Mouse (Mus musculus) embryonic facial prominence, embryonic 12.5 days (tissue): ENCODE data around the gene Unc13c. TPM values are rescaled to one million over a fixed set of nuclear protein-coding genes. Genes with fewer than 3 reads are reported as not detected.
A peak's percentile ranks its signal among the peaks of the same experiment; 100 is the strongest.

ENCODE experiments used
- ATAC-seq: fragments of 200-750 bp; cut with Nextera tagmentation; 2 replicates; pipeline ENCODE4 v1.8.0; 2017; ENCODE audit not compliant: insufficient number of reproducible peaks, insufficient read depth, low FRiP score, low TSS enrichment
- H3K27ac ChIP-seq: fragments of 300-500 bp; sonication (generic); 2 replicates; pipeline ENCODE4 v1.5.1; 2016; ENCODE audit warnings: mild to moderate bottlenecking
- H3K27me3 ChIP-seq: fragments of 300-500 bp; sonication (generic); 2 replicates; pipeline ENCODE4 v1.6.1; 2016; ENCODE audit warnings: mild to moderate bottlenecking, moderate library complexity
- H3K36me3 ChIP-seq: fragments of 300-500 bp; sonication (generic); 2 replicates; pipeline ENCODE4 v1.6.1; 2016; ENCODE audit warnings: mild to moderate bottlenecking
- H3K4me1 ChIP-seq: fragments of 300-500 bp; sonication (generic); 2 replicates; pipeline ENCODE4 v1.6.1; 2016
- H3K4me2 ChIP-seq: fragments of 300-500 bp; sonication (generic); replicated peaks from 2 replicates; pipeline ENCODE4 v1.6.1; 2016; ENCODE audit warnings: mild to moderate bottlenecking, moderate library complexity
- H3K4me3 ChIP-seq: fragments of 300-500 bp; sonication (generic); 2 replicates; pipeline ENCODE4 v1.5.1; 2016; ENCODE audit warnings: mild to moderate bottlenecking
- H3K9ac ChIP-seq: fragments of 300-500 bp; sonication (generic); 2 replicates; pipeline ENCODE4 v1.6.1; 2016; ENCODE audit warnings: mild to moderate bottlenecking, moderate library complexity
- H3K9me3 ChIP-seq: fragments of 300-500 bp; sonication (generic); 2 replicates; pipeline ENCODE4 v1.6.1; 2016; ENCODE audit warnings: mild to moderate bottlenecking, moderate library complexity
- WGBS: fragments of 180-500 bp; shearing (Covaris S2); methylation state at CpG from one replicate; pipeline ENCODE4 v1.1.7; 2016; 5-methylcytosine and 5-hydroxymethylcytosine counted together
- polyA plus RNA-seq: library from polyadenylated mRNA; unstranded; fragments of >200 nt; fragmentation: Nextera tagmentation; extraction: Ambion mirVana; gene quantifications from 2 replicates; pipeline ENCODE4 v1.2.1, GENCODE M21; 2016

The Unc13c gene
- polyA plus RNA-seq: 0.51 and 0.60 TPM in 2 replicates

DNA sequence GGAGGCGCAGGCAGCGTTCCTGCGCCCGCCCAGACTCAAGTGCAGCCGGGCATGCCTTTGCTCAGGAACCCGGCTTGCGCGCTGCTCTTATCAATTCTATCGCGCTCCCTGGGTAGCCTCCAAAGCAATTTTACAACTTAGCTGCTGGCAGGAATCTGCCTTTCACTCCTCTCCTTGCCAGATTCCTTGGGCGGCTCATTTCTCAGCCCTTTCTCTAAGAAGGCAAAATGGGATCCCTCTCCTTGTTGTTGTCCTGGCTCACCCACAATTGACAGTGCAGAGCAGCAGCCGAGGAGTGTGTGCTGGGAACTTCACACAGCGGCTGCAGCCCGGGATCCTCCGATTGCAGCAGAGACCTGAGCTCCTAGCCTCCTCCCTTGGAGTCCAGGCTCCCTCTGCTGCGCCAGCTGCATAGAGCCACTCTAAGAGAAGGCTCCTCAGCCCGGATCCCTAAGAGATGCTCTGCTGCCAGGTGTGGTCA is at the start of gene Unc13c:
TSS of gene Unc13c (minus strand) at position 326 of the 481 bp plus-strand sequence.
- H3K4me1 ChIP-seq: peaks cover 16% of the 10 kb centered on the region; the same call in 1 of the 2 replicates
- peak within 1 kb of the TSS; percentile 60 for H3K4me2 ChIP-seq
- no peak; the same call in 1 of the 2 replicates for ATAC-seq
- WGBS: 2% methylated on average over 17 of the region's 17 CpGs
- H3K4me3 ChIP-seq: peak within 1 kb of the TSS; percentile 29
- peaks cover 9% of the 10 kb centered on the region; the same call in 1 of the 2 replicates for H3K27me3 ChIP-seq
- H3K36me3 ChIP-seq: no peaks in the 10 kb centered on the region
- H3K9me3 ChIP-seq: no peaks in the 10 kb centered on the region
- no peak within 1 kb of the TSS for H3K27ac ChIP-seq
- peak within 1 kb of the TSS; percentile 44; the same call in 1 of the 2 replicates for H3K9ac ChIP-seq

DNA sequence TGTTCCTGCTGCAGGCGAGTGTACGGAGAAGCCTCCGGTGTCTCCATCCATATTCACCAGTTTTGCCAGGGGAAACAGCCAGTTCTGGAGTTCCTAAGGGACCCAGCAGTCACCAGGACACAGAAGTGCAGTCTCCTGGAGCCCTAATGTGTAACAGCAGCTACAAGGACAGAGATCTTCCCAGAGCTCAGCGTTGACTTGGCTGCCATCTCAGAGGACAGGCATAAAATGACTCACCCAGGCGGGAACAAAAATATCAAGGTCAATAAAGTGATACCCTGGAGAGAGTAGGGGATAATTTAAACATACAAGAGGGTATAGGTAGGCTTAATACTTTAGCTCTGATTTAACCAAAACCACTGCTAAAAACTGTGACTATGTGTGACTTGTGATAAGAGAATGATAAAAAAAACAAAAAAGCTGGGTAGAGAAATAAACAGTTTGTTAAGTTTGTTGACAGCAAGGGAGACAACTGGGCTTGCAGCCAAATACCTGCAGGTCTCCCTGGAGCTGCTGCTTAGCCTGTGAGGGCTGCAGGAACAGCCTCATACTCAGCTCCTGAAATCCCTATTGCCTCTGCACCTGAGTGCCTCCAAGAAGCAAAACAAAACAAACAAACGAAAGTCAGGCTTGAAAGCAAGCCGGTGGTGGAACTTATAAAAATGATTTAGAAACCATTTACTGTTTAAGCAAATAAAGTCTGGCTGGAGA is 39.4 kb upstream of the Unc13c start:
- Histone ChIP-seq H3K27me3 (no peaks in the 10 kb centered on the region), H3K4me2 (no peak overlapping the region), H3K4me3 (no peak overlapping the region), H3K27ac (no peak overlapping the region), H3K36me3 (no peaks in the 10 kb centered on the region), H3K9ac (no peak overlapping the region), H3K9me3 (no peaks in the 10 kb centered on the region), H3K4me1 (no peaks in the 10 kb centered on the region)
- WGBS: 71% methylated on average over 7 of the region's 7 CpGs
- no peak for ATAC-seq

DNA sequence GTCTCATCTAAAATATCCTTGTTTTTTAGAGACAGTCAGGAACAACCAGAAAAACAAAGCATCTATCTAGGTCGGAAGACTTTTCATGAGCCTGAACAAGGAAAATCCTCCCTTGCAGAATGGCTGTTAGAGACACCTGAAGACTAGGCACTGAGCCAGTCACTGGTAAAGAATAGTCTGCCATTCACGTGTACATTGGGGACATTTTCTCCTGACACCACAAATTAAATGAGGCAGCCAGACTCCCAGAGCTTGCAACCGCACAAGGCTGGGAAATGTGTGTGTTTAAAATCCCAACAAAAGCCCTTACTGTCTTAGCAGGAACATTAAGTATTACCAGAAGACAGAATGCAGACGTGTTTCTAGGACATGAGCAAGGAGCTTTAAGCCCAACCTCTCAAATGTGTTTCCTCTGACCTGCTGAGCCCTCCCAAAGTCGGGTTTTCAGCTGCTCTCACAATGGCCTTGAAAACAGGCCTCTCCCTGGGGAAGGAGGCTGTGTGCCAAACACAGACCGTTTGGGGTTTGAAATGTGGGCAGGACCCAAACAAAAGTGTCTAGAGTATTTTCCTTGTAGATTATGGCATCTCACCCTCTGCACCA is 33.7 kb upstream of the Unc13c start:
- no peak overlapping the region for H3K4me3 ChIP-seq
- no peak for ATAC-seq
- H3K27me3 ChIP-seq: no peaks in the 10 kb centered on the region
- 26% methylated on average over 6 of the region's 6 CpGs for WGBS
- no peaks in the 10 kb centered on the region for H3K4me1 ChIP-seq
- no peak overlapping the region for H3K4me2 ChIP-seq
- no peak overlapping the region for H3K27ac ChIP-seq
- no peaks in the 10 kb centered on the region for H3K9me3 ChIP-seq
- no peaks in the 10 kb centered on the region for H3K36me3 ChIP-seq
- H3K9ac ChIP-seq: no peak overlapping the region

DNA sequence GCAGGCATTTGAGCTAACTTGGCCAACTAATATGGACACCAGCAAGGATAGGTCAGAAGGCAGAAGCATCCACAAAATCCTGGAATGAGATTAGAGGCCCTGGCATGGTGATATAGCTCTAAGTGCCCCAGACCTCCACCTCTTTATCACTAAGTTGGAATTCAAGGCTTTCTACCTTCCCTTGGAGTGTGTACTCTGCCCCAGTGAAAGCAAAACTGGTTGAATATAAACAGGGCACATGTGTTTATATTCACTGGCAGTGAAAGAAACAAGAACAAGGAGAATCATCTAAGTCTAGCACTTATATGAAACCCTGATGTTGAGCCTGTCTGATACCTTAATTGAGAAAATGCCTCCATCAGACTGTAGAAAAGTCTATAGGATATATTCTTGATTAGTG is 19.3 kb upstream of the Unc13c start:
- Histone ChIP-seq H3K4me1 (no peaks in the 10 kb centered on the region), H3K27me3 (no peaks in the 10 kb centered on the region), H3K27ac (no peak overlapping the region), H3K36me3 (no peaks in the 10 kb centered on the region), H3K4me2 (no peak overlapping the region), H3K9ac (no peak overlapping the region), H3K4me3 (no peak overlapping the region), H3K9me3 (0 out of 2 replicates have a peak, but pooled peaks cover 3% of the 10 kb centered on the region)
- ATAC-seq: no peak

DNA sequence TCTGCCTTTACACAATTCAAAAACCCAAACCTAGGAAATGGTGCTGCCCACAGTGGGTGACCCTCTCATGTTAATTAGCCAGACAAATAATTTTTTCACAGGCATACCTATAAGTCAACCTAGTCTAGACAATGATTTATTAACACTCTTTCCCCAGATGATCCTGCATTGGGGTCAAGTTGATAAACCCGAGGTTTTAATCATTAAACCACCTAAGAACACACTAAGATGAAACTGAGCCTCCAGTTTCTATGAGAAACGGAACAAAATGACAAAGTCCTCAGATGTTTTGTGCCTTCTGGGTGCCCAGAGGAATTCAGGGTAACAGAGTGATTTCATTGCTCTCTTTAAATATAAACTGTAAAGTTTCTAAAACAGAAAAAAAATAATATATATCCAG is 18.5 kb upstream of the Unc13c start:
- H3K9ac ChIP-seq: no peak overlapping the region
- no peak for ATAC-seq
- H3K36me3 ChIP-seq: no peaks in the 10 kb centered on the region
- H3K27ac ChIP-seq: no peak overlapping the region
- WGBS: 75% methylated on average over 2 of the region's 2 CpGs
- no peak overlapping the region for H3K4me2 ChIP-seq
- H3K27me3 ChIP-seq: no peaks in the 10 kb centered on the region
- H3K9me3 ChIP-seq: 0 out of 2 replicates have a peak, but pooled peaks cover 3% of the 10 kb centered on the region
- H3K4me3 ChIP-seq: no peak overlapping the region
- H3K4me1 ChIP-seq: no peaks in the 10 kb centered on the region

DNA sequence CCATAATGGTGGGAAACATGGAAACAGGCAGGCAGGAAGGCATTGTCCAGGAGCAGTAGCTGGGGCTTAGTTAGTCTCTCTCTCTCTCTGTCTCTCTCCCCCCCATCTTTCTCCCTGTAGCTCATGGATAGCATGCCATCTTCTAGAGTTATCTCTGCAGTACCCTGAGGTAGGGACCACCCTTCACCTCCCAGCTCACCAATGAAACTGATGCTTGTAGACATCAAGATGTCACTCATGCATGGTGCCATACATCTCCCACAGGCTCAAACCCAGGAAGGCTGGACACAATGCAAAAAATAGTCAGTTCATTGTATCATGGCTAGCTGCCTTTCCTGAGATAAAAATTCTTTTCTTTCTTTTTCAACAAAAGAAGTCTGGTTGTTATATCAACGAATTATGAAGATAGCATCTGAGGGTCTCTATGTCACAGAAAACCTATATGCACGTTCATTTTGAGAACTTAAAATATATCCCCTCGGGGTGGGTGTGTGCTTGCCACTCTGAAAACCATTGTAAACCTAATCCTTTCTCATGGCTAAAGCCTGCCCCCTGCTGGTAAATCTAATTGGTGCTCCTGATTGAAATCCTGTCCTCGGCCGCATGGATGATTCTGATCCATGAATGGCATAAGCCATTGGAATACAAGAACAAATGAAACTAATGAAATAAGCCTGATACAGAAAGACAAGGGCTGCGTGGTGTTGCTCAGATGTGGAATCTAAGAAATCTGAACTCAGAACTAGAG is 14.0 kb upstream of the Unc13c start:
- no peaks in the 10 kb centered on the region for H3K9me3 ChIP-seq
- H3K9ac ChIP-seq: no peak overlapping the region
- H3K27me3 ChIP-seq: no peaks in the 10 kb centered on the region
- H3K4me3 ChIP-seq: no peak overlapping the region
- H3K4me2 ChIP-seq: no peak overlapping the region
- 13% methylated on average over 6 of the region's 6 CpGs for WGBS
- no peaks in the 10 kb centered on the region for H3K36me3 ChIP-seq
- ATAC-seq: no peak
- no peak overlapping the region for H3K27ac ChIP-seq
- H3K4me1 ChIP-seq: no peaks in the 10 kb centered on the region

DNA sequence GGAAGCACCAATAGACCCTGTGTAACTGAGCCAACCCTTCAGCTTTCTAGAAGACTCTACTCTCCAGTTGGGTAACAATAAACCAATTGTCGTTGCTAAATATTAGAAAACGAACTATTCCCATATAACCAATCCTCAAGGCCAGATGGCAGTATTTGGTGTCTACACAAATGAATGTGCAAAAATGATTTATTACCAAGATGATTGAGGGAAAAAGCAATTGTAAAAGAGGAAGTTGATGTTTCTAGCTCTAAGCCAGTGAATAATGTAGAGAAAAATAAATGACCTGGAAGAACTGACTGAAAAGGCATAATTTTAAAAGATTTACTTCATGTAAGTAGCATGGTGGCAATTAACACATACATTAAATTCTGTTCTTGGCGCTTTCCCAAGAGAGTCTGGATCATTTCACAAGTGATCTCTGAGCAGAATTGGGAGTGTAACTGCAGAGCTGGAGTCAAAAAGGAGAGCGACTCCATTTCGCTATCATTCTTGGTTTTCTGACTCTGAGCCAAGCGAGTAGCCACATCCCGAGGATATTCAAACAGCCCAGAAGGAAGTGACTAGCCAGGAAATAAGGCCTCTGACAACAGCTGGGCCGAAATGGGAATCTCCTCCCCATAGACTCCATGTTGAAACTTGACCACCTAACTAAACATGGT is 3.7 kb upstream of the Unc13c start:
- 76% methylated on average over 8 of the region's 8 CpGs for WGBS
- Histone ChIP-seq H3K9ac (no peak overlapping the region), H3K27me3 (peaks cover 9% of the 10 kb centered on the region; the same call in 1 of the 2 replicates), H3K27ac (no peak overlapping the region), H3K4me3 (no peak overlapping the region), H3K36me3 (no peaks in the 10 kb centered on the region), H3K4me1 (peaks cover 16% of the 10 kb centered on the region; the same call in 1 of the 2 replicates), H3K4me2 (no peak overlapping the region), H3K9me3 (no peaks in the 10 kb centered on the region)
- ATAC-seq: no peak

DNA sequence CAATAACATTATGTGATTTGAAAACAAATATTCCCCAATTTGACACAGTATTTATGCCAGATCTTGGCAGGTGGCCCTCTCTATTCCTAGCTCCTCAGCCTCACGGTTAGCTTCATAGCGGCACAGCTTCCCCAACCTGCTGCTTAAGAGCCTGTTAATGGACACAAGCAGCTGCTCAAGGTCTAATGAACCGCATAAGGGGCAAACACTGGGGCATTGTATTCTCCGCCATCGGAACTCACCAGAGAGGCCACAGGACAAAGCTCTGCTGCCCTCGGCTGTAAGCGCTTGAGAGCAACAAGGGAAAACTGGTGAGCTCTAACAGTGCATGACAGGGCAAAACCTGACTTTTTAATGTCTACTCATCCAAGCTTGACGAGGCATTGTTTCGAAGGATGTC is 2.0 kb upstream of the Unc13c start:
- Histone ChIP-seq H3K36me3 (no peaks in the 10 kb centered on the region), H3K4me3 (no peak overlapping the region), H3K27ac (no peak overlapping the region), H3K9me3 (no peaks in the 10 kb centered on the region), H3K4me2 (no peak overlapping the region), H3K27me3 (peaks cover 9% of the 10 kb centered on the region; the same call in 1 of the 2 replicates), H3K4me1 (peaks cover 16% of the 10 kb centered on the region; the same call in 1 of the 2 replicates), H3K9ac (no peak overlapping the region)
- 25% methylated on average over 9 of the region's 9 CpGs for WGBS
- peak; percentile 75; the same call in 1 of the 2 replicates for ATAC-seq

DNA sequence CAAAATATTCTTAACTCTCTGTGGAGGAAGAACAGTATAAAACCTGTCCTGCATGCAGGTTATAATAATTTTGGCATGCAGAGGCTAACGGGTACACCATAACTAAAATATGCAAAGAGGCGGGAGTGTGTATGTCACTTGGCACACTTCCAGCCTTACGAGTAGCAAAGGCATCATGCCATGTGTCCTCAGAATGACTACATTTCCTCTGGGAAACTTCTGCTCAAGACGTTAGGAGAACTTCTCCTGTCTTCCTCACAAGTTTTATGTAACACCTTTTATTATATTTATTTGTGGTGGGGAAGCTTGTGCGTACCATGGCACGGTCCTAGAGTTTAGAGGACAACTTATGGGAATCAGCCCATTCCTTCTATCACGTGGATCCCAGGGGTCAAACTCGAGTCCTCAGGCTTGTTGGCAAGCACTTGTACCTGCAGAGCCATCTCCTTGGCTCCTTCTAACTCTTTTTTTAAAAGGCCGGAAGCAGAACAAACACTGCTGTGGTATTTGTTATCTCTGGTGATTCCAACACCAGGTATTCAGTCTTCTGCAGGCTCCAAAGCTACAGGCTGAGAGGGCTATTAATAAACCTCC is 3.3 kb downstream of the Unc13c start:
- Histone ChIP-seq H3K27ac (no peak overlapping the region), H3K9me3 (no peaks in the 10 kb centered on the region), H3K9ac (no peak overlapping the region), H3K27me3 (peaks cover 9% of the 10 kb centered on the region; the same call in 1 of the 2 replicates), H3K4me3 (no peak overlapping the region), H3K4me1 (peaks cover 11% of the 10 kb centered on the region; the same call in 1 of the 2 replicates), H3K36me3 (no peaks in the 10 kb centered on the region), H3K4me2 (no peak overlapping the region)
- no peak for ATAC-seq
- WGBS: 68% methylated on average over 9 of the region's 9 CpGs

DNA sequence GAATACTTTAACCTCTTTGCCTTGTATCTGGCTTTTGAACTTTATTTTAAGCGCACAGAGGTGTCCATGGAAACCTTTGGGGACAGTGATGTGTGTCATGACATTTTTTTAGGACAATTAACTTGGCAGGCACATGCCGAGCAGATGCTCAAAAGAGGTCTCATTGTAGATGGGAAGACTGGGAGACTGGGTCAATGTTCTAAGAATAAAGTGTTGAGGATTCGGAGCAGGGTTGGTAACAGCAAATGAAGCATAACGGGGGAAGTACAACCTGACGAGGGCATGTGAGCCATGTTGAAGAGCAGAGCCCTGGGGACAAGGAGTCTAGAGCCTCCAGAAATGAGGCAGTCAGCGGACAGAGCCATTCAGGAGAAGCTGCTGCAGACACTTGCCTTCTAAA is 6.3 kb downstream of the Unc13c start:
- Histone ChIP-seq H3K27ac (no peak overlapping the region), H3K9me3 (no peaks in the 10 kb centered on the region), H3K4me2 (no peak overlapping the region), H3K4me3 (no peak overlapping the region), H3K9ac (no peak overlapping the region), H3K27me3 (no peaks in the 10 kb centered on the region), H3K4me1 (no peaks in the 10 kb centered on the region), H3K36me3 (no peaks in the 10 kb centered on the region)
- whole genome bisulfite sequencing: 78% methylated on average over 6 of the region's 6 CpGs
- no peak for ATAC-seq

DNA sequence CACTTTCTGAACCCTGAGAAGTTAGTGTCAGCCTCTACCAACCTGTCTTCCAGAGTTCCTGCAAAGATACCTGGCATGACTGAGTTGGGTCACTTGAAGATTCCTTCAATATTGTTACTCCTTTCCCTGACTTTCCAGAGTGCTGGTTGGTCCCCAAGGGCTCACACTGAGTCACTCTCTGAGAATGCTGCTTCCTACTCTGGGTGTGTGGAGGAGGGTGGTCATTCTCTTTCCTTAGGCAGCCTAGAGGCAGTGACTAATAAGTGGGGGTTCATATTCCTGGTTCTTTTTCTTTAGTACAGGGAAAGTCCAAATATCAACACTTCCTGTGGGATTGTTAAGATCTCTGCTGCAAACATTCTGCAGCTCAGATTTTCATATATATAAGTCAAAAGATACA is 16.4 kb downstream of the Unc13c start:
- H3K36me3 ChIP-seq: no peaks in the 10 kb centered on the region
- ATAC-seq: no peak
- H3K4me1 ChIP-seq: no peaks in the 10 kb centered on the region
- H3K9ac ChIP-seq: no peak overlapping the region
- H3K27me3 ChIP-seq: no peaks in the 10 kb centered on the region
- H3K9me3 ChIP-seq: no peaks in the 10 kb centered on the region
- H3K27ac ChIP-seq: no peak overlapping the region
- no peak overlapping the region for H3K4me2 ChIP-seq
- no peak overlapping the region for H3K4me3 ChIP-seq
